Mouse (Mus musculus) 3T3-L1 (cell line): ENCODE results near the gene Gm20388.
A peak's percentile ranks its signal among the peaks of the same experiment; 100 is the strongest.

Source experiments
- DNase-seq: peaks from one replicate; pipeline ENCODE4 v3.0.0-alpha.2; 2015; ENCODE audit warnings: low read depth, low spot score

Gene Gm20388

DNA sequence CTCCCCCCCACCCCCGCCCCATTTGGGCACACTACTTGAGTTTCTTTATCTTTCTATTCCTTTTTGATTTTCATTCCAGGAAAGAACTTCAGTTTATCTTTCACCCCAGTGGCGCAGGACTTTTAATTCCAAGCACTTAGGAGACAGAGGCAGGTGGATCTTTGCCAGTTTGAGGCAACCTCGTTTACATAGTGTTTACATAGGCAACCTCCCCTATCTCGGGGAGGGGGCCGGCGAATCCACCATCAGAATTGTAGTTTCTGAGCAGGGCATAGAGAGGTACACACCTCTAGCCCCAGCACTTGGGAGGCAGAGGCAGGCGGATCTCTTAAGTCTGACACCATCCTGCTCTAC lies 2041.0 kb downstream of the Gm20388 start:
- no peak for DNase-seq

DNA sequence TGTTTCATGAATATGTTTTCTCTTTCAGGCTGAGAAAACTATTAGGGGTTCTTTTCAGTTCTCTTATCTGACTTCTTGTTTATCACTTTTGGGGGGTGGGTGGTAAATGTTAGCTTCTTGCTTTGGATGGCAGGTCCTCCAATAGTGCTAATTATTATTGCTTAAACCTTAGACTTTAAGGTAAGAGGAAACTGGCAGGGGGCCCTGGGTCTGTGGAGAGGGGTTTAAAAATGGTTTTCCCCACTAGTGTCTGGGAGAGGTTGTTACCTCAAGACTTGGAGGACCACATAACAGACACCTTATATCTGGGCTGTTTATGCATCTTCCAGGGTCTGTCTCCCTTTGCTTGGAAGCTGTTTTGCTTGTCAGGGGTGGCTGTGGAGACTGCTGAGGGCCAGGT lies 2041.5 kb downstream of the Gm20388 start:
- DNase-seq: no peak

DNA sequence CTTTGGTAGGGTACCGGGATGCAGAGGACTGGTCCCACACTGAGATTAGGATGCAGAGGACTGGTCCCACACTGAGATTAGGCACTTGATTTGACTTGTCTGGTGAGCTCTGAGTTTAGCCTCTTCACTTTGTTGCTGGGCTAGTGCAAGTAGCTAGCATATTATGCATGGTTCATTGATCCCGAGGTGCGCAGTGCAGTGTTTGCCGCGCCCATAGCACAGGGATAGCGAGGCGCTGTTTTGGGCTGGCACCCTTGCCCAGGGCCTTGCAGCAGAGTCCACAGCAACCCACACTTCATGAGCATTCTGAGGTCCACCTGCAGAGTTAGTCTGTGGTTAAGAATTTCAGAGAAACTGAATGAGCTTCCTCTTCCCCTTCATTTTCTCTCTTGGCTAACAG lies 2042.2 kb downstream of the Gm20388 start:
- no peak for DNase-seq

DNA sequence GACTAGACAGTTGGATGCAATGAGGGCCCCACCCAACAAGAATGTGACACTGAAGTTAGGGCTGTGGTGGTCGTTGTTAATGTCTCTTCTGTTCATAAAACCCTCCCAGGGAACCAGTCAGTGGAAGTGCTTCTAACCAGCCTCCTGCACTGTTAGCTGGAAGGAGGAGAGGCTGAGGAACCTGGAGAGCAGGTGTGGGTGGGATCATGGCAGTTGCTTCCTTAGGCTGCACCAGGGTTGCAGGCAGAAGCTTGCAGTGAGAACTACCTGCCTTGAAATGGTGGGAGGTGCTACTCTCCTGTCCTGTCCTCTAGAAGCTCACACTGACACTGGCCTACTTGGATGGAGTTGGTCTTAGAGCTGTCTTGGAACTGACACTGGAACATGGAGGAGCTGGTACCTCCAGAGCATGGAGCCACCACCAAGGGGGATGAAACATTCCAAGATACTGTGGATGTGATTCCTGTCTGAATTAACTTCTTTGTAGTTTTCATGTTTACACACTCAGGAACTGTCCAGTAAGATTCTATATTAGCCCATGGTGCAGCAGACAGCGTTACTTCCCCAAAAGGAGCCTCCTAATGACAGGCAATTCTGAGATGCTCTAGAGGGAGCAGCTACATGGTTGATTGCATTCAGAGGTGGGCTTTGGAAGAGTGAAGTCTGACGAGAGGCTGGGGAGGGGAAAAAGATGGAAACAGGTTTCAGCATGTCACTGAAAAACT lies 2043.3 kb downstream of the Gm20388 start:
- no peak for DNase-seq

DNA sequence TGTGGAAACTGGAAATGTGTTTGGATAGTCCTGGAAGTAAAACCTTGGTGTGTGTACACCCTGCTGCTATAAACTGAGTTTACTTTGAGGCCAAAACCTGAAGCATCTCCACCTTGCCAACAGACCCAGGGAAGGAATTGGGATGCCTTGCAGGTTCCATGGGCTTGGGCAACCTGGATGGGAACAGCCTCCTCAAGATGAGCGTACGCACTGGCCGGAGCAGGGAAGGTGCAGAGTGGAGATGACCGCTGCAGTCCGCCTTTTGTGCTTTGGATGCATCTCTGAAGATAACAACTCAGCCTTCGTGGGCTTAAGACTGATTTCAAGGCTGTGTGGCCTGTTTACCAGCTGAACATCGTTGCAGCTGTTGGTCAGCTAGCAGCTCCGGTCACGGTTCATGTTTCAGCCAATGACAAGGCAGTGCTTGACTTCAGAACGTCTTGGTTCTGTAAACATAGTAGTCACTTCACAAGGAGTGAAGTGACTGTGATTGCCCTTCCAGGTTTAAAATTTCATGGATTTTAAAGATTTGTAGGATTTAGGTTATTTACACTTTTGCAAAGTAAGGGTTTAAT lies 2044.4 kb downstream of the Gm20388 start:
- DNase-seq: no peak

DNA sequence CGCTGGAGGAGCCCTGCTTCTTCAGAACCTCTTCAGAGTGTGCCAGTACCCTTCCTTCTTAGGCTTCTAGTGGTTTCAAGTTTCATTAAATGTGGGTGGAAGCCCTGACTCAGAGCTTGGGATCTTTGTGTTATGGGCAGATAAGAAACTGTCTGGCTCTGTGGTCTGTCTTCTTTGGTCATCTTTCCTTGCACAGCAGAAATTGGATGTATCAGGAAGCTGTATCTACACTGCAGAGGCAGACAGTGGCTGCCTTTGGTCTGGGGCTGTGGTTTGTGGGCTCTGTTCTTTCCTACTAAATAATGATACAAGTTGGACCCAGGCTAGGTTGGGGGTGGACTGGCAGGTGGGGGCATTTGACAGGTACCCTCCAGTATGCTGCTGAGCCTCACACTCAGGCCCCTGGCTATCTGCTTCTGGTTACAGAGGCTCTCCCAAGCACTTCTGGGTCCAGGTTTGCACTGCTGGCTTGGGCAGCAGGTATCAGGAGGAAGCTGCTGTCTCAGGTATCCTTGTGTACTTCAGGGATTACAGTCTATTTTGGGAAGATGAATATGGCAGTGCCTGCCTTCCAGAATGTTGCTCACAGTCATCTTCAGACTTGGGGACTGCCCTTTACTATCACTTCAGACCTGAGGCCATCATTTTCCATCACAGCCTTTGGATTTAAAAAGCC lies 2045.3 kb downstream of the Gm20388 start:
- DNase-seq: peak; percentile 80

DNA sequence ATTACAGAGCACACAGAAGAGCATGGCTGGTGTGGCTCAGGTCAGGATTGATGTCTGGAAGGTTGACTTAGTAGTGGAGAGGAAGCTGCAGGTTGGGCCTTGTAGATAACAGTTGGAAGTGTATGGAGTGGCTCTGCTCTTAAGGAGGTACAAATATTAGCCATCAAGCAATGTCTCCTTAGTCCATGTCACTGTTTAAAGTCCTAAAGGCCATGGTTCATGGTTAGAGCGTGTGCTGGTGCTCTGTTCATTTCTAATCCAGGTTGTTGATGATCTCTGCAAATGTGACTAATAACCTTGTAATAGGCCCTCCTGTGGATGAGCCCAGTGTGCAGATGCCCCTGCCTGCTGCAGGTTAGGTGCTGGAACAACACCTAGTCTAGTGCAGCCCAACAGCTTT lies 2047.8 kb downstream of the Gm20388 start:
- DNase-seq: no peak

DNA sequence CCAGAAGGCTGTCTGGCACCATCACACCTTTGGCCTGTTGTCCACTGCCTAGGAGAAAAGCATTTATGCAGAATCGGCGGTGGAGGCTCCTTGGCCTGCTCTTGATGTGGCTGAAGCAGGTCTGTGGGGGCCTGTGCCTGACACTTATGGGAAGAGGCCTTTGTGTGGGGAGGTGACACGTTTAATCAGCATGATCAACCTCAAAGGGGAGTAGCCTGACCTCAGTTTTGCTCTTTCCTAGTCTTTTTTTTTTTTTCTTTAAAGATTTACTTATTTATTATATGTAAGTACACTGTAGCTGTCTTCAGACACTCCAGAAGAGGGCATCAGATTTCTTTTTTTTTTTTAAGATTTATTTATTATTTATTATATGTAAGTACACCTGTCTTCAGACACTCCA lies 2052.3 kb downstream of the Gm20388 start:
- DNase-seq: no peak

DNA sequence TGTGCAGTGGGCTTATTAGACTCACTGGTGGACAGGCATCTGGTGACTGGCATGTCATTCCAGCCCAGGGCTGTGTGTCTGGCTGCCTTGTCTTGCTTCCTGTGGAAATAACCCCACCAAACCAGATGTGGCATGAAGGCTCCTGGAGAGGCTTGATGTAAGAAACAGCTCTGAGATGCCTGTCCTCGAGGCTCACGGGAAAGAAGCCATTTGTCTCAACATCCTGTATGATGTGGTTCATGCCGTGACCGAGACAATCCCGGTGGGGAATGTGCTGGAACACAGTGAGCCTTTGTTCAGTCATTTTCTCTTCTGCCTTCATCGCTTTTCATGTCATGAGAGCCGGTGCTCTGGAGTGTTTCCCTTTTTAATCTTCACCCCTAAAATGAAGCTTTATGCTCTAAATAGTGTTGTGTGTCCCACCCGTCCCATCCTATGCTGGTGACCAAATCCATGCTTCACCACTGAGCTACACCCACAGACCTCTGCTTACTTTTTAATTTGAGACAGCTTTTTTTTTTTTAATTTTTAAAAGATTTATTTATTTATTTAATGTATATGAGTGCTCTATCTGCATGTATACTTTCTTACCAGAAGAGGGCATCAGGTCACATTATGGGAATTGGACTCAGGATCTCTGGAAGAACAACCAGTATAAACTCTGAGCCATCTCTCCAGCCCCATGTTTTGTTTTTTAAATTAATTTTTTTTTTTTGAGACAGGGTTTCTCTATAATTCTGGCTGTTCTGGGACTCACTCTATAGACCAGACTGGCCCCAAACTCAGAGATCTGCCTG lies 2054.3 kb downstream of the Gm20388 start:
- DNase-seq: peak; percentile 52

DNA sequence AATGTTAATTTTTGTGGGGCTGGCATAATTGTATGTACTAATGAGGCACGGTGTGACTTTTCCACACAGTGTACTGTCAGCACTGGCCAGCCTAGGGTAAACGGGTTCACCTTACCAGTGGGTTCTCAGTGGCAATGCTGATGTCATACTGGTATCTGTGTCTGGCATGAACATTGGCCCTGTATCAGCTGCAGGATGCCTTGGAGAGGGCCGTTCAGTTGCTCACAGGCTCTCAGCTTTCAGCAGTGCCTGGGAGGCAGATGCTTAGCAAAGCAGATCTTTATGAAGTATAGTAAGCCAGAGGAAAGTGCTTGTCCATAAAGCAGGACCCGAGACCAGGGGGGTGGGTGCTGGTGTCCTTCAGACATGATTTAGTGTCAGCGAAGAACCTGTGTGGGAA lies 2055.5 kb downstream of the Gm20388 start:
- DNase-seq: no peak

DNA sequence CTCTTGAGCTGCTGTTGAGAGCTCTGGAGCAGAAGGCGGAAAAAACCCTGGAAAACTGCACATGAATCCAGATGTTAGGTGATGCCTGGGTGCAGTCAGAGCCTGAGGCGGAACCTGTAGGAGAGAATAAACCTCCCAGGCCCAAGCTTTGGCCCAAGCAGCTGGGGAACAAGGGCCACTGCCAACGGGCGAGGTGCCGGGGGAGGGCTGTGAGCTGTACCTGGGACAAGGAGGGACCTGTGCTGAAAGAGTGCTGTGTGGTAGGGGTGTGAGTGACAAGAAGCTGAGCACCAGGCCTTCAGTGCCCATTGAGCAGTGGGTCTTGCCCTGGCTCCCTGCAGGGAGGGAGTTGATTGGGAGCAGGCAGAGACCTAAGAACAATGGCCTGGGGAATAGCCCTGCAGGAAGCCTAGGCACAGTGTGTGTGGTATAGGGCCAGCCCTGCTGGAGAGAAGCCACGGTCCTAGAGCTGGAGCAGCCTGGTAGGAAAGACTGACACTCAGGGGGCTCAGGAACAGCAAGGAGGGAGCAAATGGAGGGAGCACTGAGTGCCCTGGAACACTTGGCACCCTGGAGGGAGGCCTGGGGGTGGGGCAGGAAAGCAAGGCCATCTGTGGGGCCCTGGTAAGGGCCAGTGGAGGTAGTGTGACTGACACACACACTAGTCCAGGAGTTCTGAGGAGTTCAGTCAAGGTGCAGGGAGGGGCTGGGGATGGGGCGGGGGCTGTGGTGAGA lies 2056.2 kb downstream of the Gm20388 start:
- no peak for DNase-seq

DNA sequence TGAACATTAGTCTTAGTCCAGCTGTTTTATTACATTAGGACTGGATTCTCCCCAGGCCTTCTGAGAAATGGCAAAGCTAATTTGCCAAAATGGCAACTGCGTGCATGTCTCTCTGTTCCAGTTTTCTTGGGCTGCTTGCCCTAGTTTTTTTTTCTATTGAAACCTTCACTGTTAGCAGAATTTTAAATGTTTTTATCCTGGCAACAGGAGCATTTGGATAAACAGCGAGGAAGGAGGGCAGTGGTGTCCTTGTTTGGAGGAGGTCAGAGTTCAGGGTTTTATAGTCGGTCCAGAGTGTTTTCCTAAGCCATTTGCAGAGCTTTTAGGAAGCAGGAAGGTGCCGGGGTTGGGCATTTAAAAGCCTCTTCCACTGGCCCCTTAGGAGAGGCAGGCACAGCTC lies 2057.3 kb downstream of the Gm20388 start:
- no peak for DNase-seq

DNA sequence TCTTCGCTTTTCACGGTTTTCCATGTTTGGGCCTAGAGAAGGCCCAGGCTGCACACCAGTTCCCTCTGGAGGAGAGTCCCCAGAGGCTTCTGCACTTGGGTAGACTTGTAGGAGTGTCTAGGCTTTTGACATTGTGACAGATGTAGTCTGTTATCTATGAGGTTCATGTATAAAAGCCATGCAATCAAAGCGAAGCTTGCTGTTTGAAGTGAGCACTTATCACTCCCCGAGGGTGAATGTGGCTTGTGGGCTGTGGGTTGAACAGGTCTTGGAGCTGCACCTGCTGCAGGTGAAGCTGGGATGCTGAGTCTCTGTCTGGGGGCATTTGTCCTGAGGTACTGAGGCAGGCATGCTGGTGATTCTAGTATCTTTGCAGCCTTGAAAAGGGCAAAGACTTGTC lies 2057.9 kb downstream of the Gm20388 start:
- DNase-seq: no peak

DNA sequence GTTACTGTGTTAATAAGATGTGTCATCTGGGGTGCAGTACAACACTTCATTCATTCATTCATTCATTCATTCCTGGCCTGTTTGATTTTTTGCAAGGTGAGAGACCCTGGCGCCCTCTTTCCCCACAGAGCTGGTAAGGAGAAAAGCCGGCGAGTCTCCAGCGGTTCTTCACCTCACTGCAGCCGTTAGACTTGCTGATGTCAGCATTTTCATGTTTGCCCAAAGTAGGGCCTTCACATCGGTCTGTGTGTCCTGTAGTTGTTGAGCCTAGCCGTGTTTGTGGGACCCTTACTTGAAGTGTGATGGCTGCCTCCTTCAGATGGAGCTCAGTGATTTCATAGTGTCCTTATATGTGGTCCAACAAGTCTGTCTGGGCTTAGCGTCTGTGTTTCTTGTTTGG lies 2059.6 kb downstream of the Gm20388 start:
- no peak for DNase-seq

DNA sequence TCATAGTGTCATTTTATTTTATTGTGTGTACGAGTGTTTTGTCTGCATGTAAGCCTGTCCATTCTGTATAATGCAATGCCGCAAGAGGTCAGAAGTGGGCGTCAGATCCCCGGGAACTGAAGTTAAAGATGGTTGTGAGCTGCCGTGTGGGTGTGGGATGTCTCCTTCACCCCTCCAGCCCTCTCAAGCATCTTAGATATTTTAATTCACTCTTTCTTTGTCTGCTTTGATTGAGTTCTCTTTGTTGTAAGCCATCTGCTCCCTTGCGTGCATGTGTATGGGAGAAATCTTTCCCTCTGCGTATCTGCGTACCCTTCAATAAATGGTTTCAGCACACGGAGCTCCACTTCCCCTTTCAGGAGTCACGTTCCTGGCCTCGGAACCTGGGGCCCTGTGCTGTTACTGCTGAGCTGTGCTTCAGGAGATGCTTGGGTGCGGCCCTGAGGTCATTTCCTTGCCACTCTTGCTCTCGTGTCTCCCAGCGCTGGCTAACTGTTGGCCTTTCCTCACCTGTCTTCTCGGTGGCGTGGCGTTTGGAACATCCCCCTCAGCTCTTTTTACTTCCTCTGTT lies 2060.9 kb downstream of the Gm20388 start:
- DNase-seq: no peak

DNA sequence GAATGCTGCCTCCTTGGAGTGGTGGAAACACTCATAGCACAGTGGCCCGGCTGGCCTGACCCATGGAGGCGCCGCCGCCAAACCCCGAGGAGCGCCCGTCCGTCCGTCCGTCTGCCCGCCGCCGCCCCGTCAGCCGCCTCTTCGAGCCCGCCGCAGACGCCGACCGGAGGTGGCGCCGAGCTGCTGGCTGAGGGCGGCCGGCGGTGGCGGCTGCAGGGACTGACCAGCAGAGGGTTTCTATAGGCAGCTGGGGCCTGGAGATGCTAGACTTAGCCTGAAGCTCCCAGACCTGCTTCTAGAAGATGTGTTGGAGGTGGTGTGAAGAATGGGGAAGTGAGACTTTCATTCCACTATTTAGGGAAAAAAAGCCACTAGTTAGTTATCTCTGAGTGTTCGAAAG lies 2063.3 kb downstream of the Gm20388 start:
- DNase-seq: no peak

DNA sequence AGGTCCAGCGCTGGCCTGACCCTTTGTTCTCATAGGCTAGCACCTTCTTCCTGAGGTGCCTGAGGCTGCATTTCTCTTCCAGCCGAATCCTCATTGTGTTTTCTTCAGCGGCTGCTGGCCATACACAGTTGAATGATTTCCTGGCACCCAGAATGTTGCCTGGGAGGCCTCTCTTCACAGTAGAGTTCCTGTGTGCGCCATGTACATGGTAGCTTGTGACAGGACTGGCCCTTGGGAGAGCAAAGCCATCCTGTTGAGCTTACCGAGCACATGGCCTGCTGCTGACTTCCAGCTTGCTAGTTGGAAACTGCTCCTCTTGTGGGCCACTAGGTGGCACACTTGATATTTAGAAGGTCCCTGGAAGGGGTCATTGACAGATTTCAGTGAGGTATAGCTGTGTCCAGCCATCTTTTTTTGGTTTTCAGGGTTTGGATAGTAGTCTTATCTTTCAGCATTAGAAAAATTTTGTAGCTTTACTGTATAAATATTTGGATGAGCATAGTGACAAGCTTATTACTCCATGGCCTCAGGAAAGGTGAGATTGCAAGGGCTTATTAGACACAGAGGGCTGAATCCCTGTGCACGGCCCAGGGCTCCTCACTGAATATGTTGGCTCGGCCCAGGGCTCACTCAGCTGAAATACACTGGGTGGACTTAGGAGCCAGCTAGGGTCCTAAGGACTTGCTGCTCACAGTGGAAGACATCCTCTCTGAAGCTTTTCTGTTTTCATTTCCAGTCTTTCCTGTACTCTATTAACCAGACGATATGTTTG lies 2067.4 kb downstream of the Gm20388 start:
- DNase-seq: peak; percentile 84

DNA sequence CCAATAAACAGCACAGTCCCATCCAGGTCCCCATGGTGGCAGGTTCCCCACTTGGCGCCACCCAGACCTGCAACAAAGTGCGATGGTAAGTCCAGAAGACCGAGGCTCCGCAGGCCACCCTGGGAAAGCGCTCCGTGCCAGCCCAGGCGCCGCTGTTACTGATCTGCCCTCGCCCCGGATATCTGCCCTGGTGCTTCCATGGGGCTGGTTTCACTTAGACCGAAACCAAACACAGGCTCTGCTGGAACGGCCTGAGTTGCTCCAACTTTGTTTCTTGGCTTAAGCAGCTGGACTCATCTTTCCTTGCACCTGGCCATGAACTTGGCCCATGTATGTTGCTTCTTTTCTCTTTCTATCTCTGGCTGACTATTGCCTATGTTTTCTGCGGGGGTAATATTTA lies 2068.0 kb downstream of the Gm20388 start:
- DNase-seq: no peak

DNA sequence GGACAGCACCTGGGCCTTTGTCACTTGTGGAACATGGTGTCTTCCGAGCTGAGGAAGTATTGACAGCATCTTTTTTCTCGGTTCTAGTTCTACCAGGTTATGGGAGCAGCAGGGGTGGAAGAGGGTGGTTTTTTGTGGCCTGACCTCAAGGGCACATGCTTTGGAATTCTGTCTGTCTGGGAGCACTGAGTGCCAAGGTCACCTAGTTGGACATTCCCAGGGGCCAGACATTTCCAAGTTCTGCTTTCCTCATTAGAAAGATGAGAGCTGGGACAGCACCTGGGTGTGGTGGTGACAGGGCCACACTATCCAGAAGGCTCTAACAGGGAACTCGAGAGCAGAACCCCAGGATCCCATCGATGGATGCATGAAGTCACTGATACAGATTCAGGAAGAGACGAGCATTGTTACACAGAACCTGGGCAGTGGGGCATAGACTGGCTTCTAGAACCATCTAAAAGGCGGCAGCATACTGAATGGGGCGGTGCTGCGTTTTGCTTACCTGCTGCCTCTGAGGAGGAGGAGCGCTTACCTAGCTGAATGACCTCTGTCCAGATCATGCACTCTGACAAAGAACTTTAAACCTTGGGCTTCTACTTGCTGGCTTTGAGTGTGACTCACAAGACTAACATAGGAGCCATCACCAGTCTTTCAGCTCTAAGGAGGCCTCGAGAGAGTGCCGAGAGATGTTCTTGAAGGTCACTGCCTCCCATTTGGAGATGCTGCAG lies 2070.3 kb downstream of the Gm20388 start:
- DNase-seq: no peak

DNA sequence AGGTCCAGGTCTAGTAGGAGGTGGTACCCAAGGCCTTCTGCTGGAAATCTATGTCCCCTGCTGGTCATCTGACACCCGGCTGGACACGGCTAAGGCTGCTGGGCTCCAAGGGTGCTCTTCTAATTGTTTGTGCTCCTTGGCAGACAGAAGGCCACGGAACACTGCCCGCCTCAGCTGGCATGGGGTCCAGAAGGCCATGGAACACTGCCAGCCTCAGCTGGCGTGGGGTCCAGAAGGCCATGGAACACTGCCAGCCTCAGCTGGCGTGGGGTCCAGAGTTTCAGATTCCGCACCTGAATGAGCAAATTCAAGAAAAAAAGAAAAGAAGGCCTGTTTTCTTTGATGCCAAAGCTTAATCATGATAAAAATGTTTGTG lies 2070.9 kb downstream of the Gm20388 start:
- no peak for DNase-seq
